Mouse (Mus musculus): ENCODE measurements at regions not wholly inside any gene's neighbourhood (a gene's known extent, or its start where the extent isn't known, plus 50 kb on each side); places are given as distances from the start of the nearest gene placed in this dataset.

GRCm38 (mm10) chr7:124834692-124835091 lies 609.8 kb upstream of the Kdm8 start:
- TF ChIP-seq CTCF (conservative IDR thresholded peaks at IDR 0.05; ENCODE audit: low read length) (no peak), NANOG (IDR thresholded peaks at IDR 0.05; ENCODE audit: borderline replicate concordance, low read length) (no peak)
